Mouse (Mus musculus) heart, postnatal 0 days (tissue): ENCODE results near the gene Ccpg1.
A peak's percentile ranks its signal among the peaks of the same experiment; 100 is the strongest.

Experiments
- CTCF ChIP-seq: IDR thresholded peaks from 2 replicates; pipeline ENCODE4 v1.5.1; 2016; ENCODE audit warnings: antibody characterized with exemption, control low read depth, low read depth
- EP300 ChIP-seq: IDR thresholded peaks from 2 replicates; pipeline ENCODE4 v1.6.1; 2016; ENCODE audit warnings: antibody characterized with exemption, low read depth

DNA sequence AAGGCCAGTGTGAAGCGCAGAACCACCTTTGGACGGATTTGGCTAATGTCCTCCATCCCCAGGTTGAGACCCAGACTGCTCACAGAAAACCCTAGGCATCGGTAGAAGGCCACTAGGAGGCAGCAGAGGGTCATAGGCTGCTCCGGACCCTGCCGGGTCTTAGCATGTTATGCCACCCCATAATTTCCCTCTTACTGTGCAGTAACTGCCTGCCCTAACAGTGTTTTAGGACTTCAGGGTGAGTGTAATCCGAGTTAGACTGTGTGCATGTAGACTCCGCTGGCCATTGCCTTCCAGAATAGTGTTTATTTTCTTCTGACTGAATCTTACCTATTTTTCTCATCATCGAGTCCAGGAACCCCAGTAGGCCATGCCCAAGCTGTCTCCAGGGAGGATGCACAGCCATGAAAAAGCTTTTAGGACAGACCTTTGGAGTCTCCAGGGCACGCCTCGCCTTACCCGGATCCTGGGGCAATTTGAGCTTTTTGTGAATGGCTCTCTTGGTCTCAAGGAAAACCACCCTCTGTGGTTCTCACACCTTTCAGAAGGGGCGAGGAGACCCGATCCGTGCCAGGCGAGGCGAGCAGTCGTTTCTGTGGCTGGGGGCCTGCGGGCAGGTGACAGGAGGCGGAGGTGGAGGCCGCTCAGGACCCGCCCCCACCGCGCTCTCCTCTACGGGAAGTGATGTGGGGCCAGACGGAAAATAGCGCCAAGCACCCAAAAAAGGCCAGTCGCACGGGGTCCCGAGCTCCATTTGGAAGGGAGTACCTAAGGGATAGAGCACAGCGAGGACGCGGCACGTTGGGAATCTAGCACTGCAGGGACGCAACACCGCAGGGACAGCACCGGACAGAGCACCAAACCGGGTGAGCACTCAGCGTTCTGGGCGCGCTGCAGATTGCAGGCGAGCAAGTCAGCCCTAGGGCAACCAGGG is 59.2 kb downstream of the Ccpg1 start, which contains the start of gene Rab27a:
- peak; percentile 93 for TF ChIP-seq CTCF
- TF ChIP-seq EP300: no peak
